ENCODE assay signal across 8 mouse cellular contexts in genomic region chr10:121625006-121625405, GRCm38 (mm10). TPM values are rescaled to one million over a fixed set of nuclear protein-coding genes. Genes with fewer than 3 reads are reported as not detected.
A peak's percentile ranks its signal among the peaks of the same experiment; 100 is the strongest.
DNase-seq lines count a peak whose midpoint lies in the region; ATAC-seq and TF ChIP-seq lines count a peak whose summit lies in the region.

No protein-coding gene starts in this region.

- no peaks in the 10 kb centered on the region for H3K9me3 ChIP-seq in embryonic facial prominence, embryonic 11.5 days (replicated peaks; ENCODE audit: control insufficient read depth, low read length)
- no peaks in the 10 kb centered on the region for H3K9me3 ChIP-seq in intestine, embryonic 15.5 days
- no peaks in the 10 kb centered on the region for H3K9me3 ChIP-seq in neural tube, embryonic 12.5 days

- peak overlapping the region; percentile 88; the same call in 1 of the 2 replicates for H3K9ac ChIP-seq in embryonic facial prominence, embryonic 11.5 days (replicated peaks; ENCODE audit: low read length)
- 0 out of 2 replicates have a peak overlapping the region, but pooled peaks have one; percentile 90 for H3K9ac ChIP-seq in intestine, embryonic 15.5 days
- H3K9ac ChIP-seq in neural tube, embryonic 12.5 days = peak overlapping the region; percentile 82

- peak overlapping the region; percentile 54 for H3K4me2 ChIP-seq in embryonic facial prominence, embryonic 11.5 days (ENCODE audit: low read depth, low read length)
- peak overlapping the region; percentile 62 for H3K4me2 ChIP-seq in intestine, embryonic 15.5 days (replicated peaks)
- peak overlapping the region; percentile 76 for H3K4me2 ChIP-seq in neural tube, embryonic 12.5 days (replicated peaks)

- WGBS in embryonic facial prominence, embryonic 11.5 days = 29% methylated on average over 9 of the region's 9 CpGs
- WGBS in intestine, embryonic 15.5 days = 8% methylated on average over 9 of the region's 9 CpGs
- 22% methylated on average over 9 of the region's 9 CpGs for WGBS in neural tube, embryonic 12.5 days

- peak overlapping the region; percentile 81 for H3K4me3 ChIP-seq in left cerebral cortex, adult 2 months
- peak overlapping the region; percentile 87 for H3K4me3 ChIP-seq in embryonic facial prominence, embryonic 11.5 days (ENCODE audit: low read depth, low read length)
- H3K4me3 ChIP-seq in intestine, embryonic 15.5 days (replicated peaks) = peak overlapping the region; percentile 89
- H3K4me3 ChIP-seq in neural tube, embryonic 12.5 days = peak overlapping the region; percentile 74

- H3K4me1 ChIP-seq in embryonic facial prominence, embryonic 11.5 days (ENCODE audit: control insufficient read depth, insufficient read depth, low read length) = no peaks in the 10 kb centered on the region
- H3K4me1 ChIP-seq in intestine, embryonic 15.5 days (replicated peaks) = 0 out of 2 replicates have a peak, but pooled peaks cover 5% of the 10 kb centered on the region
- peaks cover 11% of the 10 kb centered on the region for H3K4me1 ChIP-seq in neural tube, embryonic 12.5 days

- H3K27me3 ChIP-seq in embryonic facial prominence, embryonic 11.5 days (ENCODE audit: control insufficient read depth, insufficient read depth, low read length) = no peaks in the 10 kb centered on the region
- H3K27me3 ChIP-seq in intestine, embryonic 15.5 days (replicated peaks) = no peaks in the 10 kb centered on the region
- H3K27me3 ChIP-seq in neural tube, embryonic 12.5 days (replicated peaks) = no peaks in the 10 kb centered on the region

- H3K36me3 ChIP-seq in embryonic facial prominence, embryonic 11.5 days (replicated peaks; ENCODE audit: control insufficient read depth, insufficient read depth, low read depth, low read length) = peaks cover 4% of the 10 kb centered on the region; the same call in 1 of the 2 replicates
- peaks cover 12% of the 10 kb centered on the region for H3K36me3 ChIP-seq in intestine, embryonic 15.5 days
- H3K36me3 ChIP-seq in neural tube, embryonic 12.5 days = peaks cover 25% of the 10 kb centered on the region

- H3K27ac ChIP-seq in left cerebral cortex, adult 2 months = no peak overlapping the region
- H3K27ac ChIP-seq in embryonic facial prominence, embryonic 11.5 days (replicated peaks; ENCODE audit: low read depth, low read length) = no peak overlapping the region
- H3K27ac ChIP-seq in intestine, embryonic 15.5 days = no peak overlapping the region
- H3K27ac ChIP-seq in neural tube, embryonic 12.5 days = no peak overlapping the region

- DNase-seq in left cerebral cortex, adult 2 months (ENCODE audit: extremely low spot score in 1 of 2, low spot score in 2 of 2) = no peak
- DNase-seq in left cerebral cortex, adult 9 months (ENCODE audit: low spot score in 2 of 2) = no peak
- DNase-seq in embryonic facial prominence, embryonic 11.5 days (ENCODE audit: low spot score) = no peak
- DNase-seq in right cerebral cortex, adult 18-20 months = no peak
- no peak for DNase-seq in lung, adult 18-20 months
- DNase-seq in gastrocnemius, postnatal 36 days = no peak

- no peak for TF ChIP-seq CTCF in left cerebral cortex, adult 2 months (IDR thresholded peaks at IDR 0.05)

- intact Hi-C loops in left cerebral cortex, adult 2 months (cut with DNase I) = loop anchor here (2.0 to 5.0 kb wide), 2 partner anchors 38 to 422 kb away; partner anchors contain the start of genes Srgap1 and Tbk1
- intact Hi-C loops in gastrocnemius, postnatal 36 days (cut with DNase I) = no loop called here

- ATAC-seq in embryonic facial prominence, embryonic 11.5 days (replicated peaks; ENCODE audit: insufficient number of reproducible peaks, low FRiP score, low TSS enrichment, low read depth) = no peak
- ATAC-seq in intestine, embryonic 15.5 days = no peak
- no peak for ATAC-seq in neural tube, embryonic 12.5 days (ENCODE audit: low FRiP score, low read depth)

RNA-seq across cellular contexts. Expression of gene Xpot, which starts 1.1 kb away (rescaled TPM):
- total RNA-seq in left cerebral cortex, adult 2 months (2021) = 10 to 100 TPM; 63.8 to 76.9 TPM
- polyA plus RNA-seq in embryonic facial prominence, embryonic 11.5 days (2014; fragmentation: Nextera tagmentation; extraction: Ambion mirVana) = 64.4 and 75.7 TPM in 2 replicates
- polyA plus RNA-seq in intestine, embryonic 15.5 days (2015; fragmentation: Nextera tagmentation; extraction: Ambion mirVana) = 46.3 and 46.5 TPM in 2 replicates
- polyA plus RNA-seq in neural tube, embryonic 12.5 days (2016; fragmentation: Nextera tagmentation; extraction: Ambion mirVana) = 41.0 and 46.3 TPM in 2 replicates
- total RNA-seq in gastrocnemius, postnatal 36 days (2021) = 10 to 100 TPM; 19.1 to 19.3 TPM

RNA-seq across cellular contexts. Expression of gene D930020B18Rik, which starts 16.4 kb away (rescaled TPM):
- total RNA-seq in left cerebral cortex, adult 2 months (2021) = under 1 TPM in 1 of 2 experiments, not detected in 1; 0.42 TPM
- 1.4 and 1.8 TPM in 2 replicates for polyA plus RNA-seq in embryonic facial prominence, embryonic 11.5 days (2014; fragmentation: Nextera tagmentation; extraction: Ambion mirVana)
- 0.23 and 0.39 TPM in 2 replicates for polyA plus RNA-seq in intestine, embryonic 15.5 days (2015; fragmentation: Nextera tagmentation; extraction: Ambion mirVana)
- 0.14 TPM in 1 of 2 replicates, not detected in the other for polyA plus RNA-seq in neural tube, embryonic 12.5 days (2016; fragmentation: Nextera tagmentation; extraction: Ambion mirVana)
- not detected for total RNA-seq in gastrocnemius, postnatal 36 days (2021)

RNA-seq across cellular contexts. Expression of gene Tbk1, which starts 38.4 kb away (rescaled TPM):
- 10 to 100 TPM; 47.2 to 50.3 TPM for total RNA-seq in left cerebral cortex, adult 2 months (2021)
- 34.7 and 35.2 TPM in 2 replicates for polyA plus RNA-seq in embryonic facial prominence, embryonic 11.5 days (2014; fragmentation: Nextera tagmentation; extraction: Ambion mirVana)
- polyA plus RNA-seq in intestine, embryonic 15.5 days (2015; fragmentation: Nextera tagmentation; extraction: Ambion mirVana) = 32.9 and 35.1 TPM in 2 replicates
- 33.6 and 35.8 TPM in 2 replicates for polyA plus RNA-seq in neural tube, embryonic 12.5 days (2016; fragmentation: Nextera tagmentation; extraction: Ambion mirVana)
- 10 to 100 TPM in 1 of 2 experiments, 1 to 10 TPM in 1; 9.8 to 11.9 TPM for total RNA-seq in gastrocnemius, postnatal 36 days (2021)
